Mouse (Mus musculus) frontal cortex, postnatal 25 days (tissue): ENCODE results near the gene Spats1.
"Not testable (repeated sequence)": the region's sequence is repeated elsewhere in the genome, so short reads cannot be mapped to it uniquely, and the experiment has no call there.

ENCODE experiments used
- DNase-seq, 2 experiments: peaks; one replicate each; pipeline ENCODE4 v3.0.0; 2022; ENCODE audit warnings: low spot score in 2 of 2

Gene Spats1

DNA sequence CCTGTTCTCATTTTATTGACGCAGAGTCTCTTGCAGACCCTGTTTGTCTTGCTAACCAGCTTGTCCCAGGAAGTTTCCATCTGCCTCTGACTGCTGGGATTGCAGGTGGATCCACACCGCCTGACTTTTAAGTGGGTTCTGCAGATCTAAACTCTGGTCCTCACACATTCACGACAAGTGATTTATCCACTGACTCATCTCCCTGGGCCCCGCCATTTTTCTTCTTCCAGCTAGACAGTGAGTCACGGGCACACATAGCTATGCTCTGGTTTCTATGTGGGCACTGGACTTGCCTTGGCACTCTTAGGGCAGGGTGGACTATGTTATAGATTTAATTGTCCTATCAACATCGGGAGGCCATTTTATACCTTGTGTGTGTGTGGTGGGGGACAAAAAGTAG lies 14.5 kb upstream of the Spats1 start:
- no peak for DNase-seq

DNA sequence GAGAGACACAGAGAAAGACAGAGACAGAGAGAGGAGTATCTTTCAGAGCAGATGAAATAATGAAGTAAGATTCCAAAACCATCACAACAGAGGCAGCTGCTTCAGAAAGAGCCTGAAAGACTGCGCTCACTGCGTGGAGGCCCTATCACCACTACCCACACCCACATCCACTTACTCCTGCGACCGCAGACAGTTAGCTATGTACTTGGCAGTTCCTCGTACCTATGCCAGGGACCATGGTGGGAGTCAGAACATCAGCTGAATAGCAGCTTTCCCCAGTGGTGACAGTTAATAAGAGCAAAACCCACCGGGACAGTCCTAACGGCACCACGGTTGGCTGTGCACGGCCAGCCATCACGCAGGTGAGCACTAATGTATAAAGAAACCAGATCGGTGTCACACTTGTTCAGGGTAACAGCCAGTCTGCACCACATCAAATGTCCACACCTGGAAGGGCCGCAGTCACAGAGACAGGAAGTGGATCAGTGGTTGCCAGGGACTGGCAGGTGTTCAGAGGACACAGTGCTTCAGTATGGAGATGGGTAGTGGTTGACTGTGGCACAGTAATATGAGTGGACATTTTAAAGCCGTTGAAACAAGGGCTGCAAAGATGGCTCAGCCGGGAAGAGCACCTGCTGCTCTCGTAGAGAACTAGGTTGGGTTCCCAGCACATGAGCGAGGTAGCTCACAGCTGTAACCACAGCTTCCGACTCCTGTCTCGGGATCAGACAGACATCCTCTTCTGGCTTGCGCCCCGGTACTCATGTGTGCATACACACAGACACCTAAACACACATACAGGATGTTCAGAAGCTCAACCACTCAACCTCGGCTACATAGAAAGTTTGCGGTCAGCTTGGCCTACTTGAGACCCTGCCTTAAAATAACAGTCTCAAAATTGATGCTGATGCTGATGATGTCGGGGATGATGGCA lies 13.4 kb upstream of the Spats1 start:
- DNase-seq: no peak

GRCm38 (mm10) chr17:45487216-45487615 lies 12.0 kb upstream of the Spats1 start:
- no peak for DNase-seq

DNA sequence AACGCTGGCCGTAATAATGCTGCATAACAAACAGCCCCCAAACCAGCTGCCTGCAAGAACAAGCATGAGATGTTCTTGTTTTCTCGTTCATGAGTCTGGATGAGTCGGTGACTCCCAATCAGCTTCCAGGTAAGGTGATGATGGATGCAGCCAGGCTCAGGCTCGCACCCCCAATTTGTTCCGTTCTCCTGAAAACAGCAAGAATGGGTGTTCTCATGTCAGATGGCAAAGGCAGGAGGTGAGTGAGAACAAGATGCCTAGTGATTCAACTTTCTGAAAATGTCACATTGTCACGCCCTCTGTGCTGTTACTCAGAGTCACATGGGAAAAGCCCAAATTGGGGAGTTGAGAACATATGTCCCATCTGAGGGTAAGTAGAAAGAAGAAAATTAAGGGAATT lies 10.4 kb upstream of the Spats1 start:
- no peak for DNase-seq

GRCm38 (mm10) chr17:45480429-45480828 lies 5.2 kb upstream of the Spats1 start:
- DNase-seq: no peak

DNA sequence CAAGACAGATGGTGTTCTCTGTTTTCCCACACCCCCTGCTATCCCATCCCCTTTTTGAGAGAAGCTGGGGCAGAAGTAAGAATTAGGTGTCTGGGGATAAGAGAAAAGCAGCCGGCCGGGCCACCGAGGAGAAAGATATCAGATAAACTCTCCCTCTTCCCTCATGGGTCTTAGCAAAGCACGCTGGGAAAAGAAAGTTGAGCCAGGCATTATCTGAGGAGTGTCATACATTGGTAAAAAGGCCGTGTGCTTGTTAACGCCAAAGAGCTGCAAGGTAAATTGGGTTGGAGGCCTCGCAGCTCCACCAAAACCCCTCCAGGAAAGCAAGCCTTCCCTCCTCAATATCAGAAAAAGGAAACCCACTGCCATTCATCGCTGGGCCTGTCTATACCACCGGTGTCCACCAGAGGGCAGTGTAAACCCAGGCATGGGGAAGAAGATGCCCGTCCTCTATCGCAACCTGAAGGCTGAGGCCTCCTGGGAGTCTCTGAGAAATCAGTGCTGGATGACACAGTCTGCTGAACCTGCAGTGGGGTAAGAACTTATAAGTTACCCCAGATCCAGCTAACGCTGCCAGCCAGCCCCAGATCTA lies 3.1 kb upstream of the Spats1 start:
- peak; percentile 80 to 88 for DNase-seq

DNA sequence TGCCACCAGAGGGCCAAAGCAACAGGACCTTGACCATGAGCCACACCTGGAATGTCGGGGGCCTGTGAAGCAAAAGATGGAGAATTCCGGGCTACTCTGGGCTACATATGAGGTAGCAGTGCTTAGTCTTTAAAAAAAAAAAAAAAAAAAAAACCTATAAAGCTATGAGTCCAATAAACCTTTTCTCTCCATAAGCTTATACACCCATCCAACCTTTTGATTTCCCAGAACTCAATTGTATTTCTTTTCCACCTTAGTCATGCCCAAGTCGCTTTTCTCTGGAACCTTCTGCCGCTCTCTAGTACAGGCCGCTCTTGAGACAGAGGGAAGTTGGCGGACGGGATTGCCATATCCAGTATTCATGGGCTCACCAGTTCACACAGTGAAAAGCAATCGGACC lies 1.1 kb downstream of the Spats1 start:
- DNase-seq: no peak

DNA sequence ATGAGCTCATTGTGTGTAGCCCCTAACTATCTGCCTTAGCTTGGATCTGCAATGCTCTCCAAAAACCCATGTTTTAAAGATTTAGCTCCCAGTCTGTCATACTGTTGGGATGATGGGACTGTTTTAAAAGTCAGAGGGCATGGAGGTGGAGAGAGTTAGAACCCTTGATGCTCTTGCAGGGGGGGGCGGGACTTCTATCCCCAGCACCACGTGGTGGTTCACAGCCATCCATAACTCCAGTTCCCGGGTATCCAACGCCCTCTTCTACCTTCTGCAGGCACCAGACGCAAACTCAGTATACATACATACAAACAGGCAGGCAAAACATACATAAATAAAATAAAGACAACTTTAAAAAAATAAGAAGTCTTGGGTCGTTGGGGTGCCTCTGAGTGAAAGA lies 1.5 kb downstream of the Spats1 start:
- no peak for DNase-seq

DNA sequence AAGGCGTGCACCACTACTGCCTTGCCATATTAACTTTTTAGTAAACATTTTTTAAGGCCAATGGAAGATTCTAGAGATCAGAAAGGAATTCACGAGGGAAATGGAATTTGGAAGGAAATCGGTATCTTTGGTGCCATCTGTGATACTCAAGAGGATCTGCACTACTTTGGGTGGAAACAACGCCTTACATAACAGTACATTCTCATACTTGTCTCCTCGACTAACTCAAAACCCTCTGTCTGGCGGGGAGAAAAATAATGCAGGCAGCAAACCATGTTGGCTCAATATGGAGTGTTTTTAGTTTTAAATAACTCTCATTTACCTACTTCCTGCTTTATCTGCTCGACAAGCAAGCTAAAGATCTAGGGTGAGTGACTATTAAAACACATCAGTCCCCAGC lies 4.5 kb downstream of the Spats1 start:
- no peak for DNase-seq

DNA sequence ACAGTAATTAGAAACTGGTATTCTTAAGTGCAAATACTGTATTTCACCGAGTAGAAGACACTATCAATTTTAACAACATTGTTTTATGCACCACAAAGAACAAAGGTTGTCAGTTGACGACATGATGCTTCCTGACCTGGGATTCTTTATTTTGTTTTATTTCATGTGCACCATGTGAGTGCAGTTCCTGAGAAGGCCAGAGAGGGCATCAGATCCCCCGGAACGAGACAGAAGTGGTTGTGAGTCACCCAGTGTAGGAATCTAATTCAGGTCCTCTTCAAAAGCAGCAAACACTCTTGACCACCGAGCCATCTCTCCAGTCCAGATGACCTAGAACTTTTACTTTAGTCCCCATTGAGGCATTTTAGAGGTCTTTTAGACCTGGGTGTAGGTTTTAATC lies 6.9 kb downstream of the Spats1 start:
- DNase-seq: no peak

DNA sequence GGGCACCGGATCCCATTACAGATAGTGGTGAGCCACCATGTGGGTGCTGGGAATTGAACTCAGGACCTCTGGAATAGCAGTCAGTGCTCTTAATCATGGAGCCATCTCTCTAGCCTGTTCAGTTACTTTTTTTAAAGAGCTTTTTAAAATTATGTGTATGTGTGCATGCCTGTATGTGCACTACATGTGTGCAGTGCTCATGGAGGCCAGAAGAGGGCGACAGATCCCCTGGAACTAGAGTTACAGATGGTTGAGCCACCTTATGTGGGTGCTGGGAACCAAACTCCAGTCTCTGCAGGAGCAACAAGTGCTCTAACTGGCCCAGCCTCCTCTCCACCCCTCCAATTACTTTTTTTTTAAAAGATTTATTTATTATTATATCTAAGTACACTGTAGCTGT lies 8.5 kb downstream of the Spats1 start:
- DNase-seq: no peak

DNA sequence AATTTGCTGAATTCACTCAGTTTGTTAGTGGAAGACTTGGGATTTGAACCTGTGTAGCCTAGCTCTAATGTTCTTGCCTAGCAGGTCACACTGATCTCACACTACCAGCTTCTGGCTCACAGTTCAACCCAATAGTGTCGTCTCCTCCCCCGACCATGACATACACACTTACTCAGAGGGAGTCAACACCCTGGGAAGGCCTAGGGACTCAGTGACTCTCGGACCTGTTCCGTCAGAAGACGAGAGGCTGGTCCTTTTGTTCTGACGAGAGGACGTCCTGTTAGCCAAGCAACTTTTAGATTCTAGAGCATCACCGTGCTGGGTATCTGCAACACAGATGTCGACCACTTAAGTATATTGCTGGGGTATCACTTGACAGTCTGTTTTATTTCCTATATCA lies 11.0 kb downstream of the Spats1 start:
- no peak for DNase-seq

DNA sequence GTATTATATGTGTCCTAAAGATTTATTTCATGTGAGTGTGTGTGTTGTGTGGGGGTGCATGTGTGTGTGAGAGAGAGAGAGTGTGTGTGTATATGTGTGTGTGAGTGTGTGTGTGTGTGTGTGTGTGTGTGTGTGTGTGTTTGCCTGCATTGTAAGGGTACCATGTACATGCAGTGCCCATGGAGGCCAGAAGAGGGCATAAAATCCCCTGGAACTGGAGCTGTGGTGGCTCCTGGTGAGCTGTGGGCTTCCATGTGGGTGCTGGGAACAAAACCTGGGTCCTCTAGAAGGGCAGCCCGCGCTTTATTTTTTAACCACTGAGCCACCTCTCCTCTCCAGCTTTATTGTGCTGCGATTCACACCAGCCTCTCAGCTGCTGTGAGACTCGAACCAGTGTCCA lies 12.7 kb downstream of the Spats1 start:
- DNase-seq: no peak

DNA sequence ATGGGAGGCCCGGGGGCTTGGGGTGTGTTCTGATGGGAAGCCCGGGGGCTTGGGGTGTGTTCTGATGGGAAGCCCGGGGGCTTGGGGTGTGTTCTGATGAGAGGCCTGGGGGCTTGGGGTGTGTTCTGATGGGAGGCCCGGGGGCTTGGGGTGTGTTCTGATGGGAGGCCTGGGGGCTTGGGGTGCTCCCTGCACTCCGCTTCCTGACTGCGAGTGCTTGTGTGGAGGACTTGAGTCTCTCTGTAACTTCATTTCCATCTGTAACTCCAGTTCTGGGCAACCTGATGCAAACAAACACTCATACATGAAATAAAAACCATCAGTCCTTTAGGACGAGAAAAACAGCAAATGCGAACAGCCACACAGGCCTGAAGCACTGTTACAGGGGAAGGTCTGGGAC lies 16.2 kb downstream of the Spats1 start:
- DNase-seq: no peak

DNA sequence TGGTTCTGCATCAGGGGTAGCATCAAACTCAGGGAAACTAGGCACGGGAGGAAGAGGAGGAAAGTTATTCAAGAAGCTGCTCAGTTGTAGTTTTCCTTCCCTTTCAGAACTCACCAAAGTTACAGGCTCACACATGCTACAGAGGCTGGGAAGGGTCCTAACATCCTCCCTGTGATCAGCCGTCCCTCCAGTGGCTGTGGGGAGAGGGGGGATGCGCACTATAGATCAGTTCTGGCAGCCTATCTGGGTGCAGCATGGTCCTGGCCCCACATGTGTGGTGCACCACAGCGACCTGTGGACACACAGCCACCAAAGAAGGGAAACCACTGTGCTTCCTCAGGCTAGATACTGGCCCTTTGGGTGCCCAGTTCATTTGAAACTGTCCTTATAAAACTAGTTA lies 16.7 kb downstream of the Spats1 start:
- DNase-seq: no peak

DNA sequence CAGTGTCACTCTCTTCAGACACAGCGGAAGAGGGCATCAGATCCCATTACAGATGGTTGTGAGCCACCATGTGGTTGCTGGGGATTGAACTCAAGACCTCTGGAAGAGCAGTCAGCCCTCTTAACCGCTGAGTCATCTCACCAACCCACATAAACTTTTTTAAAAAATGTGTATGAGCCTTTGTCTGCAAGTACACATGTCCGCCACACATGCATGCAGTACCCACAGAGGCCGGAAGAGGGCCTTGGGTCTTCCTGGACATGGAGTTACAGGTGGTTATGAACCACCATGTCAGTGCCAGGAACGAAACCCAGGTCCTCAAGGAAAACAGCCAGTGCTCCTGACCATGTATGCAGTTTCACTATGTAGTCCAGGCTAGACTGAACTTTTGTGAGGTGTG lies 17.7 kb downstream of the Spats1 start:
- DNase-seq: no peak

DNA sequence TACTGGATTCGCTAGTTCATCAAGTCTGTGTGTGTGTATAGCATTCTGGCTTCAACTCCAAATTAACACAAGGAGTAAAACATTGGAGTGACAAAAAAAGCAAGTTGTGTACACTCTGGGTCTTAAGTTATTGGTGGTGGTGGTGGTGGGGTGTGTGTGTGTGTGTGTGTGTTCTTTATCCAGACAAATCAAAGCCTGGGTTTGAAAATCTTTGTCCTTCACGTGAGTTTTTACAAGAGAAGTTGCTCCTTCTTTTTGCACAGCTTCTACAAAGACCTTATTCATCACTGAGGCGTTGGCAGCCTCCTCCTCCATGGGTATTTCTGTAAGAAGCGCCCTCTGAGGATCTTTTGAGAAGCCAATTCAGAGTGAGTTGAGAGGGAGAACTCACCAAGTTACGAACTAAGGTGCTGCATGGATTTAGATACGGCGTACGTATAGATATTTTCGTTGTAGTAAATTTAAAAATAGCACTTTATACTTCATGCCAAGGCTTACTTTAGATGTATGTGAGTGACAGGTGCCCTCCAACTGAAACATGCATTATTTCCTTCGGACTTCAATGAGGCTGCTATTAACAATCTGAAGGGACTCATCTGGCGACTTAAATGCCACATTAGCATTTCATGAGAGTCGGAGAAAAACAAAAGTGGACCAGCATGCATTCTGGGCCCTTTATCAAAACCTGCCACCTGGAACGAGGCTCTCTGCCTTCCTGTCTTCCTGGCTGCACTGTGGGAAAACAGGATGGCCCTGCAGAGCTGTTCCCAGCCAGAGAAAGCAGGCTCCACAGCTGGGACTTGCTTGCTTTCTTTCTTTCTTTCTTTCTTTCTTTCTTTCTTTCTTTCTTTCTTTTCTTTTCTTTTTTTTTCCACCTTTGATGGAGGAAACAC lies 18.7 kb downstream of the Spats1 start:
- DNase-seq: no peak

DNA sequence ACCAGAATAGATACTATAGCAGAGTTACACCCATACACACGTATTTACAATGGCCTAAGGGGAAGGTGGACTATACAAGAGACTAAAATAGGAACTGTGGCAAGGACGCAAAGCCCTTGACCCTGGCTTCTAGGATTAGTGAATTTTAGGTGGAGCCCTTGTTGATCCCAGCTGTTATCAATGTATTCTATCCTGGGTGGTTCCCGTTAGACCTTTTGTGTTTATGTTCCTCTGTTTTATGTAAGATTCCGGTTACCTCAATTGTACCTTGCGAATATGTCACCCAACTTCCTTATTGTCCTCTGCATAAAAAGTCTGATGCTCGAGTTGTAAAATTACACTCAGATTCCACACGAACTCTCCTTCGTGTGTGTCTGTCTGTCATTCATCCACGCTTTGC lies 19.4 kb downstream of the Spats1 start:
- not testable (repeated sequence) for DNase-seq

GRCm38 (mm10) chr17:45454794-45455193 lies 20.4 kb downstream of the Spats1 start:
- DNase-seq: no peak

DNA sequence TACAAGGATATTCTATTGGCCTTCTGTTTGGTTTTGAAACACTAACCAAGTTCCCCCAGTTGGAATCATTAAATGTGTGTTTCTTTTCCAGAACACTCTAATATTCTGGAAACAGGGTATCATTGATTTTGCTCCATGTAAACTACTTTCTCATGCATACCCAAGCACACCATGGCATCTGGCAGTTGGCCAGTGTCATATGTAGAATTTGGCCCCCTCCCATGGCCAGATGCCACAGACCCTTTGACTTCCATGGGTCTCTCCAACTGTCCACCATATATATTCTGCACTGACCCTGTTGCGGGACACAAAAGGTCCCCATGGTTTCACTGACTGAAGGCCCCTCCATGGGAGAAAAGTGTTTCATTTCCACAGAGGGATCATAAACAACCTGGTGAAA lies 22.9 kb downstream of the Spats1 start:
- no peak for DNase-seq

DNA sequence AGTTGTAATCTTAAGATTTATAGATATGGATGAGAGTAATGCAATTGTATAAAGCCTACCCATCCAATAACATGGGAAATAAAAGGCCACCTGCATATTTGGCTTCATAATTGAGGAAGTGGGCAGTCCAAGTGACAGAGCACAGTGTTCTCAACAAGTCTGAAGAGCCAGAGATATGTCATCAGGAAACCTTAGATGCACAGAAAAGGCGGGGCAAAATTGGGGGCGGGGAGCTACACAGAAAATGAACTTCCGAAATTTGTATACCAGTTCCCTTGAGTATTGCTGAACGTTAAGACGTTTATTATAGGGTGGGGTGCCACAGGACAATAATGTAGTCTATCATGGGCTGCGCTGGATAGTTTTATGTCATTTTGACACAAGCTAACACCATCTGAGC lies 25.1 kb downstream of the Spats1 start:
- DNase-seq: no peak

DNA sequence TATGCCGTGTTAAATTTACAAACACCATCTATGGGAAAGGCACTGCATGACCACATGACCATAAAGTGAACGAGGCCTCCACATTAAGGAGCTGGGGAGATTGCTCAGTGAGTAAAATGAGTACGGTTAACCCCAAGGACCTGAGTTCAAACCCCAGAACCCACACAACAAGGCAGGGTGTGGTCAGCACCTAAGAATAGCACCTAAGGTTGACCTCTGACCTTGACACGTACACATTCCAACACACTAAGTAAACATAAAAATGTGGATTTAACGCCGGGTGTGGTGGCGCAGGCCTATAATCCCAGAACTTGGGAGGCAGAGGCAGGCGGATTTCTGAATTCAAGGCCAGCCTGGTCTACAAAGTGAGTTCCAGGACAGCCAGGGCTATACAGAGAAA lies 25.6 kb downstream of the Spats1 start:
- no peak for DNase-seq

DNA sequence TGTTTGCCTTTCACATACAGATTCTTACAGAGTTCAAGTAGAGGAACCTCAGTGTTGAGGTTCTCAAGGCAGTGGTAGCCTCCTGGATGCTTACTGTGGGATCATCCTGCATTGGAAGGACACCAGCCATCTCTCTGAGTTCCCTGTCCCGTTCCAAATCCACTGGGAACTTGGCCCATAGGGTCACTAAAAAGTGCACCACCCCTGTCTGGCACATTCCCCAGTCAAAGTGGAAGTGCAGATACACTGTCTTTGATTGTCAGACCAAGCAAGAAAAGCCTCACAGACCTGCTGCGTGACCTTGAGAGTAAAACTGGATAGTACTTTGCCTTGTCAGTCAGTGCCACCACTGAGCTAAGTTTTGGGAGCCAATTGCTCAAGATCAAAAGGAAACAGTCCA lies 28.2 kb downstream of the Spats1 start:
- no peak for DNase-seq
